Mouse (Mus musculus) forebrain, embryonic 15.5 days (tissue): ENCODE measurements around the gene Ms4a7. TPM values are rescaled to one million over a fixed set of nuclear protein-coding genes. Genes with fewer than 3 reads are reported as not detected.

Experiments used
- ATAC-seq: fragments of 200-750 bp; cut with Nextera tagmentation; replicated peaks from 2 replicates; pipeline ENCODE4 v1.8.0; 2017; ENCODE audit warnings: mild to moderate bottlenecking, moderate TSS enrichment, moderate library complexity
- H3K27ac ChIP-seq: fragments of 300-500 bp; sonication (generic); replicated peaks from 2 replicates; pipeline ENCODE4 v1.5.1; 2015; ENCODE audit warnings: mild to moderate bottlenecking, inconsistent platforms
- H3K27me3 ChIP-seq: fragments of 300-500 bp; sonication (generic); 2 replicates; pipeline ENCODE4 v1.6.1; 2015; ENCODE audit warnings: inconsistent platforms
- H3K36me3 ChIP-seq: fragments of 300-500 bp; sonication (generic); 2 replicates; pipeline ENCODE4 v1.6.1; 2015; ENCODE audit warnings: mild to moderate bottlenecking, inconsistent platforms
- H3K4me1 ChIP-seq: fragments of 300-500 bp; sonication (generic); 2 replicates; pipeline ENCODE4 v1.6.1; 2015; ENCODE audit warnings: inconsistent platforms
- H3K4me2 ChIP-seq: fragments of 300-500 bp; sonication (generic); replicated peaks from 2 replicates; pipeline ENCODE4 v1.6.1; 2015; ENCODE audit warnings: mild to moderate bottlenecking, inconsistent platforms
- H3K4me3 ChIP-seq: fragments of 300-500 bp; sonication (generic); 2 replicates; pipeline ENCODE4 v1.5.1; 2015; ENCODE audit warnings: mild to moderate bottlenecking, inconsistent platforms
- H3K9ac ChIP-seq: fragments of 300-500 bp; sonication (generic); replicated peaks from 2 replicates; pipeline ENCODE4 v1.6.1; 2015; ENCODE audit warnings: mild to moderate bottlenecking, inconsistent platforms
- H3K9me3 ChIP-seq: fragments of 300-500 bp; sonication (generic); 2 replicates; pipeline ENCODE4 v1.6.1; 2016; ENCODE audit warnings: inconsistent platforms
- WGBS: fragments of 180-500 bp; shearing (Covaris S2); methylation state at CpG from one replicate; pipeline ENCODE4 v1.1.7; 2015; ENCODE audit warnings: mixed read lengths; 5-methylcytosine and 5-hydroxymethylcytosine counted together
- polyA plus RNA-seq: library from polyadenylated mRNA; unstranded; fragments of >200 nt; fragmentation: Nextera tagmentation; extraction: Ambion mirVana; gene quantifications from 2 replicates; pipeline ENCODE4 v1.2.1, GENCODE M21; 2015

Gene Ms4a7
- polyA plus RNA-seq, result 2.2 TPM in 2 replicates

DNA sequence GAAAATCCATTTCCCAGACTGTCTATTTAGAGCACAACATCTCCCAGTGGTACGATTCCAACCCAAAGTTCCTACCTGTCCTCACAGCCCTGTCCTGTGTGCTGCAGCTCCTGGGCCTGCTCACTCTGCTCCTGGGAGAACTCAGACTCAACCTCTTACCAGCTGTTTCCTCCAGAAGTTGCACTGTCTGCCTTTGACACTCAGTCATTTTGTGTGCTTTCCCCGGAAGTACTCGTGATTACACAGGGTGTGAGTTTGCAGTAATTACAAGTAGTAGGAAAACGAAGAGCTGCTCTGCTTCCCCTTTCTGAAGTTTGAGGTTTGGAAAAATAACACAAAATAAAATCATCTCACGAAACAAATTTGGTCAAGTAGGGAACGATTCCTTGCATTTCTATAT lies at the start of gene Ms4a7:
Ms4a7 (minus strand) TSS at position 215 of the 400 bp plus-strand sequence.
- 83% methylated on average over 6 of the region's 6 CpGs for WGBS
- H3K36me3 ChIP-seq, result no peaks in the 10 kb centered on the region
- no peaks in the 10 kb centered on the region for H3K9me3 ChIP-seq
- no peak within 1 kb of the TSS for H3K4me2 ChIP-seq
- no peak within 1 kb of the TSS for H3K4me3 ChIP-seq
- H3K9ac ChIP-seq, result no peak within 1 kb of the TSS
- H3K4me1 ChIP-seq, result no peaks in the 10 kb centered on the region
- ATAC-seq, result no peak
- H3K27ac ChIP-seq, result no peak within 1 kb of the TSS
- no peaks in the 10 kb centered on the region for H3K27me3 ChIP-seq

DNA sequence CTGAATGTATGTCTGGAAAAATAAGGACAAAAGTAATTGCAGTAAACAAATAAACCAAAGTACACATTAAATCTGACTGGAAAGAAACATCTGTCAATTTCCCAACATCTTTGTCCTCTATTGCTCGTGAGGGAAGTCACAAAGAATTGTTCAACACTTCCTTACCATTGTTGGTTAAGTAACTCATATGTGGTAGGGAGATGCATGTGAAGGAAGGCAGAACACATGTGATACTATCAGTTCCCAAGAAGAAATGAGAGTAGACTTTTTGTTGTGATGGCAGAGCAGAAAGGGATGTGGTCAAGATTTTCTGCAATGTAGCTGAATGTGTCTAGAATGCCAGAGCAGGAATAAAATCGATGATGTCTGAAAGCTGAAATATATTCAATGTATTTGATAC lies 40.5 kb upstream of the Ms4a7 start:
- Histone ChIP-seq H3K9me3 (no peaks in the 10 kb centered on the region), H3K4me2 (no peak overlapping the region), H3K9ac (no peak overlapping the region), H3K36me3 (no peaks in the 10 kb centered on the region), H3K4me3 (no peak overlapping the region), H3K4me1 (no peaks in the 10 kb centered on the region), H3K27me3 (no peaks in the 10 kb centered on the region), H3K27ac (no peak overlapping the region)
- 83% methylated on average over 2 of the region's 2 CpGs for WGBS
- ATAC-seq, result no peak

DNA sequence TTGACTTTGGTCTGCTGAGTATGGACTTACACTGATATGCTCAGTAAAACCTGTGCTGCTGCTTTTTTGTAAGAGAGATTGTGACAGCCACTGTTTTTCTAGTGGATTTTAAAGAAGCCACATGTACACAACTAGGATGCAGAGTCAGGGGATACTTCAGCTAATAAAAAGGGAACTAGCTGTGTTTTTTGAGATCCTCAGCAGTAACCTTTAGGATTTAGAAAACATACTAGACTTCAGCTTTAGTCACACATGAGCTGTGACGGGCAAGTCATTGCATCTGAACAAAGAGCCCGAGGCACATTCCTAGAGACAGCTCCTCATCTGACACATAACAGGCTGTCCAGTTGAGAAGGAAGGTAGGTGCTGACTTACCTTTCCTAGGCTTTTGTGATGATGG lies 39.3 kb upstream of the Ms4a7 start, which contains the start of gene Ms4a4a:
Ms4a4a (plus strand) TSS at position 251 of the 400 bp plus-strand sequence.
- no peak for ATAC-seq
- no peak within 1 kb of the TSS for H3K9ac ChIP-seq

DNA sequence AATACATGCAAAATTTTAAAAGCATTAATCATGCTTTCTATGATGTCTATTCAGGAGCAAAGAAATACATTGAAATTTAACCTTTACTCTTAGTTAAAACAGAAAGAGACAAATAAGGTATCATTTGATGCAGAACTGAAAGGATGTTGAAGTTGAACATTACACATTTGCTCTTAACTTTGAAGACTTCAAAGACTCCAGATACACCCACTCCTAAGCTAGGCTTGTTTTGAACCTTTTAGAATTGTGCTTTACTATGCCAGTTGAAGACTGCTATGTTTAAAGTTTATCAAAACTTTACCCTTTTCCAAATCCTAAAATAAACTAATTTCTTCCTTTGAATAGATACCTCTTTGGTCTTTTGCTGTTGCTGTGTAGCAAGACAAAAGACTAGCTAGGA lies 35.2 kb upstream of the Ms4a7 start:
- no peak for ATAC-seq
- Histone ChIP-seq H3K9ac (no peak overlapping the region), H3K36me3 (no peaks in the 10 kb centered on the region), H3K4me2 (no peak overlapping the region), H3K27ac (no peak overlapping the region), H3K4me1 (no peaks in the 10 kb centered on the region), H3K27me3 (no peaks in the 10 kb centered on the region), H3K4me3 (no peak overlapping the region), H3K9me3 (no peaks in the 10 kb centered on the region)

More for the DNA sequence above, 39.3 kb upstream of the Ms4a7 start, which contains the start of gene Ms4a4a:
- H3K4me1 ChIP-seq, result no peaks in the 10 kb centered on the region
- no peak within 1 kb of the TSS for H3K4me3 ChIP-seq
- no peak within 1 kb of the TSS for H3K4me2 ChIP-seq
- no peaks in the 10 kb centered on the region for H3K9me3 ChIP-seq
- no peak within 1 kb of the TSS for H3K27ac ChIP-seq
- 79% methylated on average over 2 of the region's 2 CpGs for WGBS
- H3K27me3 ChIP-seq, result no peaks in the 10 kb centered on the region
- no peaks in the 10 kb centered on the region for H3K36me3 ChIP-seq

GRCm38 (mm10) chr19:11368310-11368709 lies 32.4 kb upstream of the Ms4a7 start:
- Histone ChIP-seq H3K4me1 (no peaks in the 10 kb centered on the region), H3K9me3 (no peaks in the 10 kb centered on the region), H3K4me2 (no peak overlapping the region), H3K9ac (no peak overlapping the region), H3K27ac (no peak overlapping the region), H3K4me3 (no peak overlapping the region), H3K36me3 (no peaks in the 10 kb centered on the region), H3K27me3 (no peaks in the 10 kb centered on the region)
- 91% methylated on average over 3 of the region's 3 CpGs for WGBS
- ATAC-seq, result no peak

- Histone ChIP-seq H3K4me3 (no peak overlapping the region), H3K9ac (no peak overlapping the region), H3K9me3 (no peaks in the 10 kb centered on the region), H3K27me3 (no peaks in the 10 kb centered on the region), H3K27ac (no peak overlapping the region), H3K4me1 (no peaks in the 10 kb centered on the region), H3K36me3 (no peaks in the 10 kb centered on the region), H3K4me2 (no peak overlapping the region)
- no peak for ATAC-seq
These were observed 26.1 kb upstream of the Ms4a7 start for GRCm38 (mm10) chr19:11362002-11362401.

DNA sequence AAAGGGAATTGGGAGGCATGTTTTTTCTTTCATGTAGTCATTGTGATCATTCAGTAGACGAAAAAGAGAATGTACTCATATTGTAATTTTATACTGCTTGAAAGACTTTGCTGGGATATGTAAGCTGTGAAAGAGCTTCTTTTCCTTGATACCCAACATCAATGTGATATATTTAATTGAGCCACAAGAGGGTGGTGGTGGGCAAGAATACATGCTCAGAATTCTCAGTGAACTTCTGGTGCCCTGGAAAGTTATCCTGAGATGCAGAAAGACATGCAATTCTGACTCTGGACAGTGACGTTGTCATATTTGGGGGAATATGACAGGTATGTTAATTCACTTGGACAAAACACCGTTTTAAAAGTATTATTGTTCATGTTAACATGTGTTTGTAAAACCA lies 24.2 kb upstream of the Ms4a7 start:
- no peak for ATAC-seq
- H3K36me3 ChIP-seq, result no peaks in the 10 kb centered on the region

DNA sequence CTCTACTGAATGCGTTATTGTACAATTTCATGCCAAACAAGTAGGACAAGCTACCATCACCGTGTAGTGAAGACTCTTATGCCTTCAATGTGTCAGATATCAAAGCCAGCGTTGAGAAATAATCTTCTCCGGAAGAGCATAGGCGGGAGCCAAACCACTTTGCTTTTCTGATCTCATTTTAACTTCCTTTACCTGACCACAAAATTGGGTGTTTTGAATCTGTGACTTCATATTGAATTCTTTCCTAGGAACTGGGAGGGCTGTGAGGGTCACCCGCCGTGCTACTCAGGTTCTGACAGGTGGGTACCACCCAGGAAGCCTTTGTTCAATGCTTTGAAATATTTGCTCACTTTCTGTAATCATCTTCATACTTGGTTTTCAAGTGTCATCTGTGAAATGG lies 19.8 kb upstream of the Ms4a7 start:
- 84% methylated on average over 7 of the region's 7 CpGs for WGBS
- H3K27me3 ChIP-seq, result no peaks in the 10 kb centered on the region
- no peak for ATAC-seq
- no peak overlapping the region for H3K27ac ChIP-seq
- H3K9ac ChIP-seq, result no peak overlapping the region
- H3K4me1 ChIP-seq, result no peaks in the 10 kb centered on the region
- H3K9me3 ChIP-seq, result no peaks in the 10 kb centered on the region
- no peak overlapping the region for H3K4me2 ChIP-seq
- H3K36me3 ChIP-seq, result no peaks in the 10 kb centered on the region
- H3K4me3 ChIP-seq, result no peak overlapping the region

More for the DNA sequence above, 24.2 kb upstream of the Ms4a7 start:
- H3K4me2 ChIP-seq, result no peak overlapping the region
- no peak overlapping the region for H3K27ac ChIP-seq
- no peak overlapping the region for H3K9ac ChIP-seq
- whole genome bisulfite sequencing, result 71% methylated on average over 3 of the region's 3 CpGs
- no peaks in the 10 kb centered on the region for H3K4me1 ChIP-seq
- H3K4me3 ChIP-seq, result no peak overlapping the region
- H3K27me3 ChIP-seq, result no peaks in the 10 kb centered on the region
- H3K9me3 ChIP-seq, result no peaks in the 10 kb centered on the region

DNA sequence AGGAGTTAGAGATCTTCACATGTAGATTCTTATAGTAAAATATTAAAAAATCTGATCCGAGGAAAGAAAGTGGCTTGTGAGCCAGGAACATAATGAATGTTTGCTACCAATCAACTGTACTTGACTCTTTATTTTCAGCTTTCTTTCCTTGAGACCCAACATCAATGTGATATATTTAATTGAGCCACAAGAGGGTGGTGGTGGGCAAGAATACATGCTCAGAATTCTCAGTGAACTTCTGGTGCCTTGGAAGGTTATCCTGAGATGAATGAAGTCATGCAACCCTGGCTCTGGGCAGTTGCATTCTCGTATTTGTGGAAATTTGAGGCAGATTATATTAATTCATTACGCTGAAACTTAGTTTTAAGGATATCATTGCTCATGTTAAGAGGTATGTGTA lies 15.9 kb upstream of the Ms4a7 start:
- no peak for ATAC-seq
- no peak overlapping the region for H3K4me2 ChIP-seq
- H3K4me1 ChIP-seq, result no peaks in the 10 kb centered on the region
- 70% methylated on average over 3 of the region's 3 CpGs for WGBS
- H3K4me3 ChIP-seq, result no peak overlapping the region
- no peak overlapping the region for H3K27ac ChIP-seq
- no peaks in the 10 kb centered on the region for H3K9me3 ChIP-seq
- no peaks in the 10 kb centered on the region for H3K27me3 ChIP-seq
- no peak overlapping the region for H3K9ac ChIP-seq
- no peaks in the 10 kb centered on the region for H3K36me3 ChIP-seq

GRCm38 (mm10) chr19:11349698-11350481 lies 13.9 kb upstream of the Ms4a7 start:
- ATAC-seq, result no peak
- Histone ChIP-seq H3K27me3 (no peaks in the 10 kb centered on the region), H3K4me2 (no peak overlapping the region), H3K9me3 (no peaks in the 10 kb centered on the region), H3K9ac (no peak overlapping the region), H3K4me3 (no peak overlapping the region), H3K27ac (no peak overlapping the region), H3K36me3 (no peaks in the 10 kb centered on the region), H3K4me1 (no peaks in the 10 kb centered on the region)
- WGBS, result 60% methylated on average over 7 of the region's 7 CpGs

DNA sequence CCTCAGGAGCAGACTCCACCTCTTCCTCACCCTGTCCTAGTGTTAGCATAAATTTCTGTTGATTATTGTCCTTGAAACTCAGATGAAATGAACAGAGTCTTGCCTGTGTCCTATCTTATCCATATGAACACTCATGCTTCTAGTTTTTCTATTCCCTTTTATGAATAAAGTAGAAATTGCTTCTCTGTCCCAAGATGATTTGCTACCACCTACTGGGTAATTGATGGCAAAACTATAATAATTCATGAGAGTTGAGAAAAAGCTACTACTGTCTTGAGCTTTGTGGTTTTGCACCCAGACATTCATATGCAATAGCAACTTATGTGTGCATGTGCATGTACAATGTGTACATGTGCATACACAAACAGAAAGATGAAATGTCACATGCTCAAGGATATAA lies 8.0 kb upstream of the Ms4a7 start:
- no peaks in the 10 kb centered on the region for H3K9me3 ChIP-seq
- H3K9ac ChIP-seq, result no peak overlapping the region
- H3K4me1 ChIP-seq, result no peaks in the 10 kb centered on the region
- H3K27me3 ChIP-seq, result no peaks in the 10 kb centered on the region
- ATAC-seq, result no peak
- no peaks in the 10 kb centered on the region for H3K36me3 ChIP-seq
- no peak overlapping the region for H3K4me3 ChIP-seq
- no peak overlapping the region for H3K27ac ChIP-seq
- H3K4me2 ChIP-seq, result no peak overlapping the region

DNA sequence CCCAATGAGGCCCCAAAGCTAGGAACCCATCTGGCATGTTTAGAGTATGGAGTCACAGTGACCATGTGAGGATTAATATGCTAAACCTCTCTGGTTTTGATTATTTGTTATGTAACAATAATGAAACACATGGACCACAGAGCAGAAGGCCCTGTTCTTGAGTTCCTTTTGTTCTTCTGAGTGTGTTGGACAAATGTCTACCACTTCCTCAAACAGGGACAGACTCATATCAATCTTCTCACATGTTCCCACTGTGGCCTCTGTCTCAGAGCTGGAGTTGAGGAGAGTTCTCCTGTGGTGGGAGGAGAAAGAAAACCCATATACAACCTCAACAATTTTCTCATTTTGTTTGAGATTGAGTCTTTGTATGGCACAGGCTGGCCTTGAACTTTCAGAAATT lies 7.2 kb upstream of the Ms4a7 start:
- Histone ChIP-seq H3K4me3 (no peak overlapping the region), H3K27me3 (no peaks in the 10 kb centered on the region)

GRCm38 (mm10) chr19:11321123-11321522 lies 14.8 kb downstream of the Ms4a7 start:
- H3K36me3 ChIP-seq, result no peaks in the 10 kb centered on the region
- no peak for ATAC-seq
- H3K27me3 ChIP-seq, result no peaks in the 10 kb centered on the region
- H3K4me2 ChIP-seq, result no peak overlapping the region
- H3K27ac ChIP-seq, result no peak overlapping the region
- H3K4me1 ChIP-seq, result no peaks in the 10 kb centered on the region
- WGBS, result 91% methylated on average over 1 of the region's 1 CpGs
- no peaks in the 10 kb centered on the region for H3K9me3 ChIP-seq
- H3K4me3 ChIP-seq, result no peak overlapping the region
- no peak overlapping the region for H3K9ac ChIP-seq

More for the DNA sequence above, 7.2 kb upstream of the Ms4a7 start:
- no peaks in the 10 kb centered on the region for H3K36me3 ChIP-seq
- no peaks in the 10 kb centered on the region for H3K9me3 ChIP-seq
- no peak overlapping the region for H3K9ac ChIP-seq
- no peaks in the 10 kb centered on the region for H3K4me1 ChIP-seq
- H3K27ac ChIP-seq, result no peak overlapping the region
- ATAC-seq, result no peak
- H3K4me2 ChIP-seq, result no peak overlapping the region
